In genomic region chr6:146344732-146345131, GRCm38 (mm10) we compare ENCODE assay signal across 9 mouse cellular contexts.
A peak's percentile ranks its signal among the peaks of the same experiment; 100 is the strongest.
DNase-seq lines count a peak whose midpoint lies in the region; ATAC-seq and TF ChIP-seq lines count a peak whose summit lies in the region.
"Had no signal": no experiment of that assay in that cellular context is flagged by ENCODE, and none has a peak within 500 bp of the region (broad histone marks: within the 10 kb centered on the region; RNA-seq: fewer than 3 reads in every experiment).

No protein-coding gene starts in this region.

- TF ChIP-seq CTCF in bone marrow macrophage, adult 2 months (IDR thresholded peaks at IDR 0.05; ENCODE audit: low read depth, low read length) = peak; percentile 41; the same call in 1 of the 2 replicates

- DNase-seq in CD4-positive, CD25-positive, alpha-beta regulatory T cell, adult 2 months (ENCODE audit: low read depth, low spot score) = peak; percentile 54
- peak; percentile 62 for DNase-seq in left cerebral cortex, postnatal 4 days
- DNase-seq in left cerebral cortex, adult 8-10 months (ENCODE audit: low spot score in 2 of 2) = no peak
- peak; percentile 30 for DNase-seq in kidney, postnatal 14 days
- DNase-seq in thymus, postnatal 0 days (ENCODE audit: low spot score) = peak; percentile 35
- no peak for DNase-seq in urinary bladder, postnatal 25 days (ENCODE audit: low spot score)

- intact Hi-C loops in left cerebral cortex, postnatal 4 days (cut with DNase I) = no loop called here

- no peak for TF ChIP-seq POLR2A in bone marrow macrophage, adult 2 months (IDR thresholded peaks at IDR 0.05; ENCODE audit: borderline replicate concordance, low read depth, low read length)

- no peaks in the 10 kb centered on the region for H3K4me1 ChIP-seq in bone marrow macrophage, adult 2 months (ENCODE audit: control insufficient read depth, insufficient read depth, low read length)

- no peak overlapping the region for H3K4me3 ChIP-seq in bone marrow macrophage, adult 2 months (ENCODE audit: insufficient read depth, low read length)
- H3K4me3 ChIP-seq: heart, embryonic 15.5 days had no signal

- H3K27ac ChIP-seq in bone marrow macrophage, adult 2 months (ENCODE audit: insufficient read depth, low read depth, low read length) = no peak overlapping the region
- H3K27ac ChIP-seq: heart, embryonic 15.5 days had no signal

- ATAC-seq in CD4-positive, CD25-positive, alpha-beta regulatory T cell, adult 4 months = no peak

Comparison
In these comparisons a context has a peak if more than half of its experiments do, and no peak if none do; other contexts are left out.
1. DNase-seq: peak in CD4-positive, CD25-positive, alpha-beta regulatory T cell, adult 2 months (single experiment), left cerebral cortex, postnatal 4 days (single experiment), kidney, postnatal 14 days (single experiment) and thymus, postnatal 0 days (single experiment); none in left cerebral cortex, adult 8-10 months (0 of 2) and urinary bladder, postnatal 25 days (single experiment).